ENCODE assay signal across 8 mouse cellular contexts in genomic region chr1:75219078-75219477, GRCm38 (mm10). TPM values are rescaled to one million over a fixed set of nuclear protein-coding genes. Genes with fewer than 3 reads are reported as not detected.
A peak's percentile ranks its signal among the peaks of the same experiment; 100 is the strongest.
DNase-seq lines count a peak whose midpoint lies in the region; ATAC-seq and TF ChIP-seq lines count a peak whose summit lies in the region.

No protein-coding gene starts in this region.

- H3K4me2 ChIP-seq in hindbrain, embryonic 12.5 days (replicated peaks): peak overlapping the region; percentile 91

- DNase-seq in MEL (ENCODE audit: low read depth, low spot score): peak; percentile 92
- peak; percentile 97 for DNase-seq in cerebellum, adult 9-11 months
- DNase-seq in frontal cortex, adult 2 months (ENCODE audit: extremely low spot score in 1 of 2, low spot score in 1 of 2): peak; percentile 89 to 95
- DNase-seq in layer of hippocampus, postnatal 14 days (ENCODE audit: low spot score in 2 of 2): peak; percentile 84 to 91
- peak; percentile 91 for DNase-seq in lung, postnatal 10 days
- DNase-seq in ovary, postnatal 14 days (ENCODE audit: low spot score): peak; percentile 67
- DNase-seq in thymus, postnatal 14 days: peak; percentile 98

- WGBS in hindbrain, embryonic 12.5 days: 0% methylated on average over 24 of the region's 24 CpGs

- peak overlapping the region; percentile 87 for H3K9ac ChIP-seq in MEL (ENCODE audit: control insufficient read depth, low read depth, low read length, poor library complexity, severe bottlenecking)
- H3K9ac ChIP-seq in hindbrain, embryonic 12.5 days: peak overlapping the region; percentile 58

- H3K4me1 ChIP-seq in MEL (ENCODE audit: control insufficient read depth in 1 of 2, insufficient read depth in 2 of 2, low read length in 2 of 2): peaks cover 14 to 45% of the 10 kb centered on the region in 2 experiments
- H3K4me1 ChIP-seq in hindbrain, embryonic 12.5 days: peaks cover 17% of the 10 kb centered on the region

- peak overlapping the region; percentile 83 for H3K27ac ChIP-seq in MEL (ENCODE audit: control insufficient read depth, low read depth, low read length)
- H3K27ac ChIP-seq in hindbrain, embryonic 12.5 days: no peak overlapping the region

- peaks cover 45% of the 10 kb centered on the region for H3K79me2 ChIP-seq in MEL (ENCODE audit: control insufficient read depth, insufficient read depth, low read length, poor library complexity)

- ATAC-seq in hindbrain, embryonic 12.5 days (ENCODE audit: low FRiP score): peak; percentile 86

- H3K27me3 ChIP-seq in MEL (ENCODE audit: control insufficient read depth in 1 of 2, insufficient read depth in 2 of 2, low read length in 2 of 2): no peaks in the 10 kb centered on the region
- H3K27me3 ChIP-seq in hindbrain, embryonic 12.5 days: peaks cover 72% of the 10 kb centered on the region

- peaks cover 12 to 43% of the 10 kb centered on the region in 2 experiments for H3K36me3 ChIP-seq in MEL (ENCODE audit: control insufficient read depth in 1 of 2, insufficient read depth in 2 of 2, low read length in 2 of 2)
- peaks cover 14% of the 10 kb centered on the region for H3K36me3 ChIP-seq in hindbrain, embryonic 12.5 days

- TF ChIP-seq POLR2A in MEL (IDR thresholded peaks at IDR 0.05; ENCODE audit: control insufficient read depth in 1 of 2, insufficient read depth in 1 of 2, low read depth in 1 of 2, low read length in 2 of 2, poor library complexity in 1 of 2): peak; percentile 98 to 100

- TF ChIP-seq RAD21 in MEL (IDR thresholded peaks at IDR 0.05; ENCODE audit: low read depth, low read length): no peak

- TF ChIP-seq CTCF in MEL (IDR thresholded peaks at IDR 0.05 in 2 of 3, conservative IDR thresholded peaks at IDR 0.05 in 1 of 3; ENCODE audit: control insufficient read depth in 1 of 3, insufficient read depth in 1 of 3, low read depth in 2 of 3, low read length in 3 of 3, poor library complexity in 1 of 3, severe bottlenecking in 1 of 3): no peak

- no peaks in the 10 kb centered on the region for H3K9me3 ChIP-seq in MEL (replicated peaks; ENCODE audit: insufficient read depth, low read length)
- H3K9me3 ChIP-seq in hindbrain, embryonic 12.5 days (replicated peaks): no peaks in the 10 kb centered on the region

- no peak; a peak in 1 of 4 replicates for TF ChIP-seq EP300 in MEL (IDR thresholded peaks at IDR 0.05; ENCODE audit: low read depth in 1 of 2, low read length in 2 of 2)

- peak overlapping the region; percentile 81 to 82 for H3K4me3 ChIP-seq in MEL (ENCODE audit: control insufficient read depth in 1 of 2, insufficient read depth in 1 of 2, low read depth in 2 of 2, low read length in 2 of 2)
- H3K4me3 ChIP-seq in hindbrain, embryonic 12.5 days: peak overlapping the region; percentile 49

TF ChIP-seq in MEL, 35 proteins besides CTCF, POLR2A, EP300 and RAD21:
- TF ChIP-seq HCFC1 (IDR thresholded peaks at IDR 0.05; ENCODE audit: low read depth, low read length): peak; percentile 55; the same call in 1 of the 2 replicates
- peak; percentile 93; the same call in 1 of the 2 replicates for TF ChIP-seq POLR2AphosphoS5 (IDR thresholded peaks at IDR 0.05; ENCODE audit: borderline replicate concordance, low read depth, low read length)
- no peak for TF ChIP-seq MYB (IDR thresholded peaks at IDR 0.05; ENCODE audit: low read depth, low read length)
- no peak for TF ChIP-seq SIN3A (IDR thresholded peaks at IDR 0.05; ENCODE audit: low read length)
- TF ChIP-seq POLR2AphosphoS2 (IDR thresholded peaks at IDR 0.05; ENCODE audit: low read length): peak; percentile 99
- no peak for TF ChIP-seq JUND (IDR thresholded peaks at IDR 0.05; ENCODE audit: low read depth, low read length)
- TF ChIP-seq MEF2A (IDR thresholded peaks at IDR 0.05; ENCODE audit: extremely low read depth, insufficient replicate concordance, low read depth, low read length, poor library complexity, severe bottlenecking): no peak
- TF ChIP-seq TBP (IDR thresholded peaks at IDR 0.05; ENCODE audit: low read depth, low read length): peak; percentile 99
- peak; percentile 100 for TF ChIP-seq NELFE (IDR thresholded peaks at IDR 0.05; ENCODE audit: low read depth, low read length)
- TF ChIP-seq UBTF (IDR thresholded peaks at IDR 0.05; ENCODE audit: borderline replicate concordance, insufficient read depth, low read depth, low read length): no peak
- TF ChIP-seq NRF1 (IDR thresholded peaks at IDR 0.05; ENCODE audit: insufficient read depth, low read depth, low read length, poor library complexity, severe bottlenecking): peak; percentile 29; the same call in 1 of the 2 replicates
- TF ChIP-seq ZMIZ1 (IDR thresholded peaks at IDR 0.05; ENCODE audit: low read depth, low read length): peak; percentile 99
- TF ChIP-seq TCF12 (IDR thresholded peaks at IDR 0.05; ENCODE audit: low read depth, low read length): peak; percentile 74

RNA-seq across cellular contexts. Expression of gene Tuba4a, which starts 0.6 kb away (rescaled TPM):
- total RNA-seq in MEL (2012; rRNA removed): 385 and 396 TPM in 2 replicates
- 100 to 1,000 TPM in 1 of 2 experiments, not detected in 1; 439 TPM for polyA plus RNA-seq in MEL (2012; ENCODE audit: insufficient read depth in 1 of 2, insufficient read length in 2 of 2, low read depth in 1 of 2, low replicate concordance in 2 of 2, missing spikeins in 1 of 2)
- 358 and 465 TPM in 2 replicates for polyA plus RNA-seq in frontal cortex, adult 2 months (2012; rRNA removed)
- 10.3 and 11.1 TPM in 2 replicates for polyA plus RNA-seq in hindbrain, embryonic 12.5 days (2016; fragmentation: Nextera tagmentation; extraction: Ambion mirVana)
- total RNA-seq in layer of hippocampus, postnatal 14 days (2021): 100 to 1,000 TPM; 512 to 548 TPM

RNA-seq across cellular contexts. Expression of gene Stk16, which starts 8.4 kb away (rescaled TPM):
- 83.2 and 110 TPM in 2 replicates for total RNA-seq in MEL (2012; rRNA removed)
- 100 to 1,000 TPM in 1 of 2 experiments, not detected in 1; 154 TPM for polyA plus RNA-seq in MEL (2012; ENCODE audit: insufficient read depth in 1 of 2, insufficient read length in 2 of 2, low read depth in 1 of 2, low replicate concordance in 2 of 2, missing spikeins in 1 of 2)
- 205 and 218 TPM in 2 replicates for polyA plus RNA-seq in frontal cortex, adult 2 months (2012; rRNA removed)
- 125 and 130 TPM in 2 replicates for polyA plus RNA-seq in hindbrain, embryonic 12.5 days (2016; fragmentation: Nextera tagmentation; extraction: Ambion mirVana)
- 10 to 100 TPM; 90.5 to 91.4 TPM for total RNA-seq in layer of hippocampus, postnatal 14 days (2021)

RNA-seq across cellular contexts. Expression of gene Glb1l, which starts 8.5 kb away (rescaled TPM):
- 4.0 and 7.6 TPM in 2 replicates for total RNA-seq in MEL (2012; rRNA removed)
- 10 to 100 TPM in 1 of 2 experiments, not detected in 1; 13.0 TPM for polyA plus RNA-seq in MEL (2012; ENCODE audit: insufficient read depth in 1 of 2, insufficient read length in 2 of 2, low read depth in 1 of 2, low replicate concordance in 2 of 2, missing spikeins in 1 of 2)
- polyA plus RNA-seq in frontal cortex, adult 2 months (2012; rRNA removed): 20.1 and 25.5 TPM in 2 replicates
- polyA plus RNA-seq in hindbrain, embryonic 12.5 days (2016; fragmentation: Nextera tagmentation; extraction: Ambion mirVana): 21.2 and 26.3 TPM in 2 replicates
- total RNA-seq in layer of hippocampus, postnatal 14 days (2021): 10 to 100 TPM; 21.3 to 21.7 TPM

RNA-seq across cellular contexts. Expression of gene A630095N17Rik, which starts 12.8 kb away (rescaled TPM):
- 0.46 and 0.58 TPM in 2 replicates for total RNA-seq in MEL (2012; rRNA removed)
- under 1 TPM in 1 of 2 experiments, not detected in 1; 0.82 TPM for polyA plus RNA-seq in MEL (2012; ENCODE audit: insufficient read depth in 1 of 2, insufficient read length in 2 of 2, low read depth in 1 of 2, low replicate concordance in 2 of 2, missing spikeins in 1 of 2)
- polyA plus RNA-seq in frontal cortex, adult 2 months (2012; rRNA removed): not detected in 2 replicates
- not detected in 2 replicates for polyA plus RNA-seq in hindbrain, embryonic 12.5 days (2016; fragmentation: Nextera tagmentation; extraction: Ambion mirVana)
- not detected for total RNA-seq in layer of hippocampus, postnatal 14 days (2021)

RNA-seq across cellular contexts. Expression of gene Dnajb2, which starts 17.1 kb away (rescaled TPM):
- total RNA-seq in MEL (2012; rRNA removed): 10.3 and 12.9 TPM in 2 replicates
- polyA plus RNA-seq in MEL (2012; ENCODE audit: insufficient read depth in 1 of 2, insufficient read length in 2 of 2, low read depth in 1 of 2, low replicate concordance in 2 of 2, missing spikeins in 1 of 2): 10 to 100 TPM in 1 of 2 experiments, not detected in 1; 18.9 TPM
- polyA plus RNA-seq in frontal cortex, adult 2 months (2012; rRNA removed): 78.7 and 90.5 TPM in 2 replicates
- 54.6 and 55.2 TPM in 2 replicates for polyA plus RNA-seq in hindbrain, embryonic 12.5 days (2016; fragmentation: Nextera tagmentation; extraction: Ambion mirVana)
- total RNA-seq in layer of hippocampus, postnatal 14 days (2021): 10 to 100 TPM; 60.0 to 61.1 TPM

Comparison
In these comparisons a context has a peak if more than half of its experiments do, and no peak if none do; other contexts are left out.
1. RNA of gene Tuba4a, which starts 0.6 kb away (polyA plus RNA-seq): 439 TPM in MEL and 358 to 465 TPM in frontal cortex, adult 2 months; 10.3 to 11.1 TPM in hindbrain, embryonic 12.5 days; every median in the first group is over 10 times any median in the second.
2. Peak in every context shown above with its lines, with median percentiles within 50 percentile points of each other: DNase-seq.